Mouse (Mus musculus): Measurements from ENCODE around the gene Unc13d. TPM values are rescaled to one million over a fixed set of nuclear protein-coding genes. Genes with fewer than 3 reads are reported as not detected.
"Not testable (repeated sequence)": the region's sequence is repeated elsewhere in the genome, so short reads cannot be mapped to it uniquely, and the experiment has no call there.

The Unc13d gene
- total RNA-seq, 4 experiments from 2014 or later = 0.34 to 0.56 (median 0.46) TPM

GRCm38 (mm10) chr11:116023771-116024355 is 53.9 kb downstream of the Unc13d start:
- DNase-seq (ENCODE audit: low spot score in 2 of 2) = peak; percentile 72 to 76

- DNase-seq (ENCODE audit: low spot score in 2 of 2) = not testable (repeated sequence)
Measured at GRCm38 (mm10) chr11:116023074-116023770, 54.5 kb downstream of the Unc13d start.

GRCm38 (mm10) chr11:116022256-116022780 is 55.4 kb downstream of the Unc13d start:
- no peak for DNase-seq (ENCODE audit: low spot score in 2 of 2)

- DNase-seq (ENCODE audit: low spot score in 2 of 2) = no peak
Measured at GRCm38 (mm10) chr11:116021328-116022220, 56.2 kb downstream of the Unc13d start.

- DNase-seq (ENCODE audit: low spot score in 2 of 2) = no peak
Measured at GRCm38 (mm10) chr11:116020519-116020922, 57.2 kb downstream of the Unc13d start.

- DNase-seq (ENCODE audit: low spot score in 2 of 2) = no peak
Measured at GRCm38 (mm10) chr11:116019976-116020411, 57.8 kb downstream of the Unc13d start.

- DNase-seq (ENCODE audit: low spot score in 2 of 2) = no peak
Measured at GRCm38 (mm10) chr11:116019360-116019791, 58.4 kb downstream of the Unc13d start.

- DNase-seq (ENCODE audit: low spot score in 2 of 2) = not testable (repeated sequence)
Measured at GRCm38 (mm10) chr11:116018867-116019266, 58.9 kb downstream of the Unc13d start.

- DNase-seq (ENCODE audit: low spot score in 2 of 2) = no peak
Measured at GRCm38 (mm10) chr11:116018106-116018505, 59.7 kb downstream of the Unc13d start.

- DNase-seq (ENCODE audit: low spot score in 2 of 2) = no peak
Measured at GRCm38 (mm10) chr11:116014821-116015220, 62.9 kb downstream of the Unc13d start.

- DNase-seq (ENCODE audit: low spot score in 2 of 2) = peak; percentile 82 to 89
Measured at GRCm38 (mm10) chr11:116012262-116012947, 65.4 kb downstream of the Unc13d start, which contains the start of gene Galk1. Gene Galk1, minus strand, starts transcription at chr11:116012719.

Other genes starting within 250 kb of the Unc13d start
- not detected for gene Myo15b, start 219.6 kb downstream of the Unc13d start, total RNA-seq (2022)
- gene Smim5, start 178.0 kb downstream of the Unc13d start, total RNA-seq (2022) = under 1 TPM in 3 of 4 experiments, not detected in 1; 0.61 to 0.88 (median 0.72) TPM
- gene Smim6, start 165.9 kb downstream of the Unc13d start, total RNA-seq (2022) = not detected
- gene Sap30bp, start 144.7 kb downstream of the Unc13d start, total RNA-seq (2022) = 10 to 100 TPM in 2 of 4 experiments, 1 to 10 TPM in 2; 7.7 to 15.7 (median 9.7) TPM
- 1 to 10 TPM; 5.0 to 9.5 (median 6.5) TPM for gene Recql5, start 144.5 kb downstream of the Unc13d start, total RNA-seq (2022)
- 1 to 10 TPM; 1.5 to 4.4 (median 3.1) TPM for gene Itgb4, start 103.3 kb downstream of the Unc13d start, total RNA-seq (2022)
- 1 to 10 TPM; 1.6 to 3.1 (median 2.7) TPM for gene Galk1, start 65.2 kb downstream of the Unc13d start, total RNA-seq (2022)
- 10 to 100 TPM; 45.7 to 88.7 (median 59.5) TPM for gene H3f3b, start 50.0 kb downstream of the Unc13d start, total RNA-seq (2022)
- gene Unk, start 47.6 kb downstream of the Unc13d start, total RNA-seq (2022) = 1 to 10 TPM; 4.3 to 6.8 (median 5.3) TPM
- gene Wbp2, start 9.0 kb upstream of the Unc13d start, total RNA-seq (2022) = 10 to 100 TPM; 78.6 to 91.0 (median 90.1) TPM
- 1 to 10 TPM; 5.7 to 7.6 (median 6.3) TPM for gene Trim47, start 49.2 kb upstream of the Unc13d start, total RNA-seq (2022)
- 1 to 10 TPM; 3.4 to 4.5 (median 4.0) TPM for gene Trim65, start 53.2 kb upstream of the Unc13d start, total RNA-seq (2022)
- 10 to 100 TPM; 46.4 to 51.6 (median 50.3) TPM for gene Mrpl38, start 60.9 kb upstream of the Unc13d start, total RNA-seq (2022)
- 10 to 100 TPM in 2 of 4 experiments, 1 to 10 TPM in 2; 8.3 to 12.8 (median 10.0) TPM for gene Fbf1, start 90.2 kb upstream of the Unc13d start, total RNA-seq (2022)
- gene Ten1, start 120.9 kb upstream of the Unc13d start, total RNA-seq (2022) = 10 to 100 TPM; 15.7 to 18.4 (median 17.2) TPM
- 100 to 1,000 TPM in 2 of 4 experiments, 10 to 100 TPM in 2; 88.9 to 111 (median 97.2) TPM for gene Acox1, start 121.1 kb upstream of the Unc13d start, total RNA-seq (2022)
- under 1 TPM in 1 of 4 experiments, not detected in 3; 0.04 TPM for gene Evpl, start 160.1 kb upstream of the Unc13d start, total RNA-seq (2022)
- gene Srp68, start 196.3 kb upstream of the Unc13d start, total RNA-seq (2022) = 10 to 100 TPM; 86.7 to 99.9 (median 90.8) TPM
- under 1 TPM in 2 of 4 experiments, not detected in 2; 0.20 to 0.24 TPM for gene Galr2, start 203.0 kb upstream of the Unc13d start, total RNA-seq (2022)
- 10 to 100 TPM; 62.3 to 84.9 (median 73.3) TPM for gene Exoc7, start 229.3 kb upstream of the Unc13d start, total RNA-seq (2022)